Comparison of ENCODE assay signal across 15 mouse cellular contexts in the genomic region with DNA sequence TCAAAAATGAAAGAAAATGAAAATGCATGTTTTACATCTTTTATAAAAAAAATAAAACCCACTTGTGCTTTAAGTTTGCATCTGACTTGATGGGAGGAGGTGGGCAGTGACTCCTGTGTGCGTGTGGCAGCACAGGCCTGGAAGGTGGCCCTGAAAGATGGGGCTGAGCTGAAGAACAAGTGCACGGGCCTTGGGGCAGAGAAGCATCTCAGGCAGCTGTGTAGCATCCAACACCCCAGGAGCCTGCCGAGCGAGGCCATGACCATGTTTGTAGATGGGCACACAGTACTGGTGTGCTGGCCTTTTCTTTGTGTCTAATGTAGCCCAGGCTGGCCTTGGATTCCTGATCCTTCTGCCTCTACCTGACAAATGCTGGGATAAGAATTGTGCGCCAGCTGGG.
"Had no signal": no experiment of that assay in that cellular context is flagged by ENCODE, and none has a peak within 500 bp of the region (broad histone marks: within the 10 kb centered on the region; RNA-seq: fewer than 3 reads in every experiment).

No protein-coding gene starts in this region.

- DNase-seq: heart, postnatal 10 days; heart, postnatal 14 days; heart, postnatal 36 days; heart, postnatal 4 days; kidney, adult 11 months; kidney, adult 18-20 months; kidney, adult 2 months; kidney, adult 8-10 months; kidney, adult 9 months; kidney, postnatal 10 days; kidney, postnatal 14 days; kidney, postnatal 36 days; kidney, postnatal 4 days; layer of hippocampus, adult 9-11 months; layer of hippocampus, postnatal 36 days had no signal
